Mouse (Mus musculus): Measurements from ENCODE around the gene Dnajb2. TPM values are rescaled to one million over a fixed set of nuclear protein-coding genes. Genes with fewer than 3 reads are reported as not detected.

Dnajb2 gene
- 25.5 TPM for polyA plus RNA-seq (2017; shearing (Covaris generic))

GRCm38 (mm10) chr1:75236117-75237050, at the start of gene Dnajb2:
Gene Dnajb2, plus strand, starts transcription at chr1:75236406.

DNA sequence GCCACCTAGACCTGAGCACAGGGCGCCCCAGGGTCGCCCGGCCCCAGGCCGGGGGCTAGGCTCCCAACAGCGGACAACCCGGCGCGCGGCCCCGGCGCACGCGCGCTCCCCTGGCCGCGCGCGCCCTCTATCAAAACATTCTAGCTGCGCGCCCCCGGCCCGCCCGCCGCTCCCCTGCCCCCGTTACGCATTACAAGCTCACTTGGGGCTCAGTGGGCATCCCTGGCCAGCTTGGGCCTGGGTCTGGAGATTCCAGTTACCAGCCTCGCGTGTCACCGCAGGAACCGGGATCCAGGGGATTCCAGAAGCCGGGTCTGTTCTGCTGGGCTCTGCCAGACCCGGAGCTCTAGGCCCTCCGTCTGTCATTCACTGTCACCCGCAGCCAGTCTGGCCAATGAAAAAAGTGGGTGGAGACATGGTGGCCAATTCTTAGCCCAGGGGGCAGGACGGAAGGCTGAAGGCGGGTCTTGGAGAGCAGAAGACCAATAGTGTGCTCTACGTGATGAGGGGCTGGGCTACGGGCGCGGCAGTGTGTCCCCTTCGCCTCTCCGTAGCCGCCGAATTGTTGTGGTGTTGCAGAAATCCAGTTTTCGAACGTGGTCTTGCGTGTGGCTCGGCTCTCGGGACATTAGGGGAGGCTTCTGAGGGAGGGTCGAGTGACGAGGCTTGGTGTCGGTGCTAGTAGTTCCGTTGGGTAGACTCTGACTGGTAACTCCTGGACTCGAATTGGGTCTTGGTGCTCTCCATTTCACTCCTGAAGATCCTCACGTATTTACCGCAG, 44.4 kb upstream of the Dnajb2 start, which contains the start of the genes Ankzf1 and Atg9a:
TSS of gene Ankzf1 (plus strand) at position 530 of the 781 bp plus-strand sequence.
TSS of gene Atg9a (minus strand) at position 575 of the 781 bp plus-strand sequence.

GRCm38 (mm10) chr1:75210136-75211087, 25.8 kb upstream of the Dnajb2 start, which contains the start of the genes Glb1l and Stk16:
Gene Glb1l, minus strand, starts transcription at chr1:75210813.
Gene Stk16, plus strand, starts transcription at chr1:75210838.

GRCm38 (mm10) chr1:75219531-75219930, 16.7 kb upstream of the Dnajb2 start, which contains the start of gene Tuba4a:
Gene Tuba4a, minus strand, starts transcription at chr1:75219865.

DNA sequence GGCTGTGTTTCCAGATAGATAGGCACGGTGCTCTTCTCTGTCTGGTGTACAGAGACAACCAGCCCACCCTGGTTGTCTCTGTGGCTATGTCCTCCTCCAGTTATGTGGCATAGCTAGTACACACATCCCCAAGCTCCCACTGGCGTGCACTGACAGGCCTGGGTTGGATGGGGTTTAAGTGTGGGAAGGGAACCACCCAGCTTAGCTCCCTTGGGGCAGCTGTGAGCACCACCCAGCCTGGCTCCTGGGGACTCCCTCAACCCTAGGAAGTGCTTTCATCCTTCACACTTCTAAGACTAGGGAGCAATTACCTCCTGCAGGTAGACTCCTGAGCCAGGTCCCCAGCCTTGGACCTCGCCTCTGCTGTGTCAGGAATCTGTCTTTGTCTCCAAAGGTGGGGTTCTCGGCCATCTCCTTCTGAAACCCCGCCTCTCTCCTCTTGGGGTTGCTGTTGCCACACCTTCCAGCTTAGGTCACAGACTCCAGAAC, 4.5 kb upstream of the Dnajb2 start, which contains the start of gene A630095N17Rik:
TSS of gene A630095N17Rik (minus strand) at position 439 of the 489 bp plus-strand sequence.

GRCm38 (mm10) chr1:75264091-75264880, 28.1 kb downstream of the Dnajb2 start, which contains the start of gene Ptprn:
Gene Ptprn, minus strand, starts transcription at chr1:75264502.

DNA sequence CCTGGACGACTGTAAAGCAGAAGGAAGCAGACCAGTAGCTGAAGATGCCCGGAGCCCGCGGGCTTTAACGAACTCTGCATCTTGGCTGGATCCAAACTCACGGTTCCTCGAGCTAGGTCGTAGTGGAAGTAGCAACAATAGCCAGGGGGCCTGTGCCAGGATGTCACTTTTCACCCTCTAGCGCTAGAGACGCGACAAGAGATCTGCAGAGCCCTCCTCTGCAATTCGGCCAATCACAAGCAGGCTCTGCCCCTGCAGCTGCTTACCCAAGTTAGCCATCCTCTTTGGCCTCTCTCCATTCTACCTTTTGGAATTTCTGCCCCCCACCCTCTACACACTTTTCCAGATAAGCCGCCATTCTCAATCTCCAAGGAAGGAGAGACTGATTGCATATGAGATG, 42.0 kb downstream of the Dnajb2 start, which contains the start of gene Resp18:
TSS of gene Resp18 (minus strand) at position 188 of the 400 bp plus-strand sequence.

Other genes starting within 250 kb of the Dnajb2 start
- 8.1 TPM for gene Nhej1, start 111.2 kb upstream of the Dnajb2 start, polyA plus RNA-seq (2017; shearing (Covaris generic))
- 0.25 TPM for gene Slc23a3, start 102.5 kb upstream of the Dnajb2 start, polyA plus RNA-seq (2017; shearing (Covaris generic))
- gene Cnppd1, start 93.7 kb upstream of the Dnajb2 start, polyA plus RNA-seq (2017; shearing (Covaris generic)), result 178 TPM
- 113 TPM for gene Retreg2, start 93.6 kb upstream of the Dnajb2 start, polyA plus RNA-seq (2017; shearing (Covaris generic))
- gene Zfand2b, start 67.8 kb upstream of the Dnajb2 start, polyA plus RNA-seq (2017; shearing (Covaris generic)), result 78.5 TPM
- 4.5 TPM for gene Abcb6, start 56.0 kb upstream of the Dnajb2 start, polyA plus RNA-seq (2017; shearing (Covaris generic))
- gene Ankzf1, start 44.3 kb upstream of the Dnajb2 start, polyA plus RNA-seq (2017; shearing (Covaris generic)), result 46.2 TPM
- gene Atg9a, start 44.2 kb upstream of the Dnajb2 start, polyA plus RNA-seq (2017; shearing (Covaris generic)), result 24.9 TPM
- gene Glb1l, start 25.6 kb upstream of the Dnajb2 start, polyA plus RNA-seq (2017; shearing (Covaris generic)), result 15.6 TPM
- gene Stk16, start 25.6 kb upstream of the Dnajb2 start, polyA plus RNA-seq (2017; shearing (Covaris generic)), result 104 TPM
- 316 TPM for gene Tuba4a, start 16.5 kb upstream of the Dnajb2 start, polyA plus RNA-seq (2017; shearing (Covaris generic))
- gene A630095N17Rik, start 4.3 kb upstream of the Dnajb2 start, polyA plus RNA-seq (2017; shearing (Covaris generic)), result 0.85 TPM
- 0.43 TPM for gene Ptprn, start 28.1 kb downstream of the Dnajb2 start, polyA plus RNA-seq (2017; shearing (Covaris generic))
- not detected for gene Resp18, start 42.0 kb downstream of the Dnajb2 start, polyA plus RNA-seq (2017; shearing (Covaris generic))
- gene Dnpep, start 81.6 kb downstream of the Dnajb2 start, polyA plus RNA-seq (2017; shearing (Covaris generic)), result 78.1 TPM
- 0.34 TPM for gene Des, start 123.9 kb downstream of the Dnajb2 start, polyA plus RNA-seq (2017; shearing (Covaris generic))
- gene Speg, start 138.9 kb downstream of the Dnajb2 start, polyA plus RNA-seq (2017; shearing (Covaris generic)), result 0.59 TPM
- gene Gmppa, start 199.5 kb downstream of the Dnajb2 start, polyA plus RNA-seq (2017; shearing (Covaris generic)), result 90.4 TPM
- gene Asic4, start 214.0 kb downstream of the Dnajb2 start, polyA plus RNA-seq (2017; shearing (Covaris generic)), result not detected
- 36.2 TPM for gene Chpf, start 242.9 kb downstream of the Dnajb2 start, polyA plus RNA-seq (2017; shearing (Covaris generic))
- gene Tmem198, start 243.1 kb downstream of the Dnajb2 start, polyA plus RNA-seq (2017; shearing (Covaris generic)), result 1.5 TPM